Mouse (Mus musculus): ENCODE measurements around the gene Cnih2.

The Cnih2 gene

DNA sequence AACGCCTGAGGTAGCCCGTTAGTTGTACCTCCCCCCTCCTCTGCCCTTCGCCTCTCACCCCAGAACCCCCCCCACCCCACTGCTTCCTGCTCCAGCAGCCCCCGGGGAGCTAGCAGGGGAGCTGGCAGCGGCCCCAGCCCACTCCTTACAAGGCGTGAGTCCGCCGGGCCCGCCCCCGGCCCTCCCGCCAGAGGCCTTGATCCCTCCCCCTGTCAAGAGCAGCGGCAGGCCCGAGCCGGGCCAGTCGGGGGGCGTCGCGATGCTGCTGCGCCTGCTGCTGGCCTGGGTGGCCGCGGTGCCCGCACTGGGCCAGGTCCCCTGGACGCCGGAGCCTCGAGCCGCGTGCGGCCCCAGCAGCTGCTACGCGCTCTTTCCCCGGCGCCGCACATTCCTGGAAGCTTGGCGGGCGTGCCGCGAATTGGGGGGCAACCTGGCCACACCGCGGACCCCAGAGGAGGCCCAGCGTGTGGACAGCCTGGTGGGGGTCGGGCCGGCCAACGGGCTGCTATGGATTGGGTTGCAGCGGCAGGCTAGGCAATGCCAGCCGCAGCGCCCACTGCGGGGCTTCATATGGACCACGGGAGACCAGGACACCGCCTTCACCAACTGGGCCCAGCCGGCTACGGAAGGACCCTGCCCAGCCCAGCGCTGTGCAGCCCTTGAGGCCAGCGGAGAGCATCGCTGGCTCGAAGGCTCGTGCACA lies 30.3 kb downstream of the Cnih2 start, which contains the start of gene Cd248:
Gene Cd248 (plus strand): TSS at position 212 of the 703 bp plus-strand sequence.
- no peak for DNase-seq (ENCODE audit: low spot score)

DNA sequence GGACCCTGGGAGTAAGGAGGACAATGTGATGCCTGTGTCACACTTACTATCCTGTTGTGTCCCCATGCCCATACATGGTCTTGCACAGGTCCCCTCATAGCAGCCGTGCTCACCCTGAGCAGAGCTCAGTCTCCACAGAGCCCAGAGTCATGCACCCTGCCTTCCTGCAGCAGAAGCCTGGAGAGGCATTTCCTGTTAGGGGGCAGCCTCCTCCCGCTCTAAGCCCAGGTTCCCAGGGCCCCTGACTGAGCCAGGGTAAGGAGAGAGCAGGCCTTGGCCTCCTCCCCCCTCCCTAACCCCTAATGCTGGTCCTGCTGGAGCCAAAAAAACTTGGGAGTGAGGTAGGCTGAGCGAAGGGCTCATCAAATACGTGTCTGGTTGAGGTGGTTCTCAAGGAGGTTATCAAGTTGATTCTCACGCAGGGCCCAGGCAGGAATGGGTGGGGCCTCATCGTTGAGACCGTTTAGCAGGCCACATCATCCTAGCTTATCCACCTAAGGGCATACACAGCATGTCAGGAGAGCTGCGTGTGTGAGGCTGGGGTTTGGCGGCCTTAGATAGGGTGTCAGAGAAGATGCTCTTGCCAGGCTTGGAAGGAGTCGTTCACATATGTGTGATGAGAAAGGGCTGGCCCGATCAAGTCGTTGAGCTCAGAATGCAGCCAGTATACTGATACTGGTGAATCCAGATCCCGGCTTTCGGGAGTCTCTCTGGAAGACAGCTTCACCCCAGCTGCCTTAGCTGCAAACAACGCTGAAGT lies 31.1 kb downstream of the Cnih2 start:
- no peak for DNase-seq (ENCODE audit: low spot score)

DNA sequence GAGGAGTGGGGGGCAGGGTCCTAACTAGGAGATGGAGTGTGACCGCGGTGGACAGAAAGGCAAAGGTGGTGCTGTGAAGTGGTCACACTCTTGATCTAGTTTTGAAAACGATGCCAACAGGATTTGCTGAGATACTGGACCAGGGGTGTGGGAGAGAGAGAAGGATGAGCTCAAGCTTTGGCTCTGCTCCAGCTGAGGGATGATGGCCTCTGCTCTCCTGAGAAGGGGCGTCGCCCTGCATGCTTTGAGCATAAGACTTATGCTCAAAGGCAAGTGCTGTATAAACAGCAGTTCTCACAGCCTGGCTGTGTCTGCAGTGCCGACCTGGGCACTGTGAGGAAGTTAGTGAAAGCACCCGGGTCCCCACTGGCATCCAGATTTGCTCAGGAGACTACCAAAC lies 33.2 kb downstream of the Cnih2 start:
- DNase-seq (ENCODE audit: low spot score) = no peak

DNA sequence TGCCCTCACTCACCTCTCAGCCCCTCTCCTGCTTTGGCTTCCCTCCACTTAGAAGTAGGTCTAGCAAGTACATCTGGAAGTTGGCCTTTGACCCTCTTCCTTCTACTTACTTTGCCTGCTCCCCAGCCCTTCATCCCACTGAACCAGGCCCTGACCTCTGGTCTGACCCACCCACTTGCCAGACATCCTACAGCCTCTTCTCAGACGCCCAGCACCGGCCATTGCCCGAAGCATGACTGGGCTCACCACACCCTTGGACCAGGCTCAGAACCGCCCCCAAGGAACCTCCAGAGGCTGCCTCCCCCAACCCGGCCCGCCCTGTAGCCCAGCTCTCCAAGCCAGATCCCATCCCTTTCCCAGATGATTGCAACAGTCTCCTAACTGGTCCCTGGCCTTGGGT lies 35.9 kb downstream of the Cnih2 start:
- DNase-seq (ENCODE audit: low spot score) = no peak

DNA sequence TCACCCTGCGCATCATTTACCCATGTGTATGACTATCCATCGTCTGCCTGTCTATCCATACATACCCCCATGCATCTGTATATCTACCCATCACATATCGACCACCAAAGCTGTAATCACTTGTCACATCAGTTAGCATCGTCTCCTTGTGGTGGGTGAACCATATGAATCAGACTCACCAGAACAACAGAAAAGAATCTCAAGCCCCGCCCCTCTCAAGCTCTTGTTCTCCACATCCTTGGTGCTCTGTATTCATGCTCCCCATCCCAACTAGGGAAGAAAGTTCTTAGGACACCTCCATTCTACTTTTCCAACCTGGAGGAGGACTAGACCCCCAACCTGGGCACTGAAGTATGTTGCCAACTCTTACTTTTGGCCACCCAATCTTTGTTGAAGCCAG lies 36.3 kb downstream of the Cnih2 start:
- no peak for DNase-seq (ENCODE audit: low spot score)

DNA sequence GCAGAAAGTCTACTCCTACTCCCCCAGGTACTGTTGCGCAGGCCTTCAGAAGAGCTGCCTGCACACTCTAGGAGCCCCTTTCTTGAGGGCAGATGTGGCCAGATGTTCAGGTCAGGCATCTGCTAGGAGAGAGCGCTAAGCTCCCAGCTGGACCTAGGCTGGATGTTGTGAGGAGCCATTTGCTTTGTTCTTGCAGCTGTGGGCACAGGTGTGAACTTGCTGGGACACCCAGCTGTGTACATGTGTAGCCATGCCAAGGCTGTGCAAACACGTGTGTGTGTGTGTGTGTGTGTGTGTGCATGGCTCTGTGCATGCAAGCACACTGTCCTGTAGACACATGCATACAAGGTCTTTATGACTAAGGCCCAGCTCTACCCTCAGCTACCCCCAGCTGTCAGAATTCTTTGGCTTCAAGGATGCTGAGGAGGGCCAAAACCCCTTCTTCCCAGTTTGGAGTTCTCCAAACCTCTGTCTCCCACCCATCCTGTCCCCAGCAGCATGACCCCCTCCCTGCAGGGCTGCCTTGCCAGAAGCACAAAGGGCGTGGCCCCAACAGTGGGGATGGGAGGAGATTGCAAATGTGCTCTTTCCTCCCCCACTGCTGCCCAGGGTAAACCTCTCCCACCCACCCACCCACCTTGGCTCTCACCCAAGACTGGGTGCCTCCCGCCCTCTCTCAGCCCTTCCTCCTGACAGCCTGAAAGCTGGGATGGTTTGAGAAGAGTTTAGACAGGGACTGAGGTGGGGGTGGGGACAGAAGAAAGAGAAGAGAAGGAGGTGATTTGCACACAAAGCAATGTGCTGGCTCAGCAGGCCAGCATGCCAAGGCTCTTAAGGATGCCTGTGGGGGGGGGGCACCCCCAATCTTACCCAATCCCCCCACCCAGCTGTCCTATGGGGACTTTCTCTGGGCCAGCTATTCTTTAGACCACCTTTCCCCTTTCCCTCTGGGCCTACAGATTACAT lies 37.7 kb downstream of the Cnih2 start:
- DNase-seq (ENCODE audit: low spot score) = no peak

DNA sequence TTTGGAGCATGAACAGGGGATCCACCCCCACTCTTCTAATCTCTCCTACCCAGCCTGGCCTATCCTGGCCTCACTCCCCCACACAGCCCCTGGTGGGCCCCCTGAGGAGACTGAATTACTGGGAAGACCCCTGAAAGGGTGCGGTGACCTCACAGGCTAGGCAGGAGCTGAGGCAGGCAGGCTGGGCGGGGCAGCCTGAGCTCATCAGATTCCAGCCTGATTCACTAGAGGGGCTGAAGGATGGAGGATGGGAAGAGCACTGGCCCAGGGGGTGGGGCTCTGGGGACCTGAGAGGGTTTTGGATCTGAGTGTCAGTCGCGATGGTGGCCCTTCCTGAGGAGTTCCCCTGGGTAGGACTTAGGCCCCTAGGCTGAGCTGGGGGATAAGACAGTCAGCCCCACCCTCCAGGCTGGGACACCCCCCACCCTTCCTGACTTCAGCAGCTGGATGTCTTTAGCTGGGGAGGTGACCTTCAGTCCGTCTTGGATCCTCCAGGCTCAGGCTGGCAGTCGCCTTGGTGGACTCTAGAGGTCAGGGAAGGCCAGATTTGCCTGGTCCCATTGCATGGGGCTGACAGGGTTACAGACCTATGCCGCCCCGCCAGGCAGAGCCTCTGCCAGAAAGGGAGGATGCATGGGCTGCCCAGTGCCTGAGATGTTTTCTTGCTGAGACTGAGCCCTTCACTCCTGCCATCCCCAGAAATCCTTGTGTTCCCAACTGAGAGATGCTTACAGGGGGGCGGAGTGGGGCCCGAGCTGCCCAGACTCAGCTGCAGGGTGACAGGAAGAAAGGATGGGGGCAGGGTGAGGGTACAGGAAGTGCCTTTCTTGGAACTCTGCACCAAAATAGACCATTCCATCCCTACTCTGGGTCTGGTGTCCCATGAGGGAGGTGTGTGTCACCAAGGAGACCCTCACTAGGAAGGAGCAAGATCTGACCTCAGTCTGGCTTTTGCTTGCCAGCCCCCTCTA lies 39.2 kb downstream of the Cnih2 start:
- DNase-seq (ENCODE audit: low spot score) = no peak

DNA sequence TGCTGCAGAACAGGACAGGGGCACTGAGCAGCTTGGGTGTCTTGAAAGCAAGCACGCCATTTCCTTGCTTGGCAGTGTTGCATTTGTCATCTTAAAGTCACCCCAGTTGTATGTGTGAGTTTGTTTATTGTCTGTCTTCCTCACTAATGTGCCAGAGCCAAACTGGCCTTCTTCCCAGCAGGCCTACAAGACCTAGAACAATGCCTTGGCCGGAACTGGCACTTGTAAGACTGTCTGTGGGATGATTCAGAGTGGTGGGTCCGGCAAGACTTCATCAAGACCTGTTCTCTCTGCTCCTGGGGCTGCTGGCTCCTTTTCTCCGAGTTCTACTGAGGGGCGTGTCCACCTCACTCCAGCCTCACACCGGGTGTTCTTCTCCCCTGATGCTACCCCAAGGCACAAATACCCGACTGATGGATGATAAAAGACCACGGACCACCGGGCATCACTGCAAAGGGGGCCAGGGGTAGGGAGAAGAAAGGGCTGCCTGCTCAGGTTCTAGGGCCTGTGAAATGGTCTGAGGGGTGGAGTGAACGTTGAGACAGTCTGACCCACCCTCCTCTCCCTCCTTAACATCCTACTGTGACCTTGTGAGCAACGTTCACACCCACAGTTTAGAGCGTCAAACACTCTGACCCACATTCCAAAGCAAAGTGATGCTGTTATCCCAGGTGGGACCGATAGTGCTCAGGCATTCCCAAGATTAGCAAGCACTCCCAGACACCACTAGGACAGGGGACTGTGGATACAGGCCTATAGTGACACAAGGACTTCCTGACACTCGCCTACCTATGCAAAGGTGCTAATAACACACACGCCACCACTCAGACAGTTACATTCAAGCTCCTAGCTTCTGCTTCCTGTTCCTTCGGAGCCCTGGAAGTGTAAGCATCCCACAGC lies 40.2 kb downstream of the Cnih2 start:
- no peak for DNase-seq (ENCODE audit: low spot score)

DNA sequence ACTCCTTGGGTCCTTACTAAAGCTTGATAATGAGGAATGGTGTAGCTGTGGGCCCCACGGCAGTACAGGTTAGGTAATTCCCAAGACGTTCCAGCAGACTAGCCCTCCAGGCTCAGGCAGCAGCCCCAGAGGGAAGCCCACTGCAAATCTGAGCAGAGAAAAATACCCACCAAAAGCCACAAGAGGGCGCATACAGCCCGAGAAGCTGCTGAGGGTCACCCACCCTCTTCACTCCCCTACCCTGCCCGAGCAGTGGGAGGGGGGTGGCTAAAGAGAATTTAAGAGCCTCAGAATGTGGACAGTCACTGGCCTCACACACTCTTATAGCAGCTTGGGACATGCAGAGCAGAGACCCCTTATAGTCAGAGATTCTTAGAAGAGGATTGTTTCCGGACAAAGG lies 42.1 kb downstream of the Cnih2 start:
- no peak for DNase-seq (ENCODE audit: low spot score)

DNA sequence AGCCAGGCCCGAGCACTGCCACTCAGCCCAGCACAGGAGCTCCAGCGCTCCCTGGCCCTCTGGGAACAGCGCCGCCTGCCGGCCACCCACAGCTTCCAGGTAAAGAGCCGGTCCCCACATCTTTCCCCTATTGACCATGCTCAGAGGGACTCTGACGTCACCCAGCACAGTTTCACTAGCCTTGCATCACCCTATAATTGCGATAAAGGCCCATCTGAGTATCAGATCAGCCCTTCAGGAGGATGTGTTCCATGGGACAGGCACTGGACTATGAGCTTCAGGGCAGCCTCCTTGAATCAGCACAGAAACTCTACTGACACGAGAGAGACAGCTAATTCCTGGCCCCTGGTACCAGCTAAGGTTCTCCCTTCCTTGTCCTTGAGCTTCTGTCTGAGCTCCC lies 44.4 kb downstream of the Cnih2 start:
- DNase-seq (ENCODE audit: low spot score) = no peak

DNA sequence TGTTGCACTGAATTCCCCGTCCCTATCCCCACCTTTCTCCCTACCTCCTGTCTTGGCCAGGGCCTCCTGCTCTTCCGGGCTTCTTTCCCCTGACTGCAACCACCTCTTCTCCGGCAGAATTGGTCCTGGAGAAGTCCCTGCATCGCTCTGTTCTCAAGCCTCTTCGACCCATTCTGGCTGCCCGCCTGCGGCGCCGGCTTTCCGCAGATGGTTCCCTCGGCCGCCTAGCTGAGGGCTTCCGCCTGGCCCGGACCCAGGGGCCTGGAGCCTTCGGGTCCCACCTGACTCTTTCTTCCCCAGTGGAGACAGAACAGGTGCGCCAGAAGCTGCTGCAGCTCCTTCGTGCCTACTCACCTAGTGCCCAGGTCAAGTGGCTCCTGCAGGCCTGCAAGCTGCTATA lies 45.5 kb downstream of the Cnih2 start:
- DNase-seq (ENCODE audit: low spot score) = no peak

DNA sequence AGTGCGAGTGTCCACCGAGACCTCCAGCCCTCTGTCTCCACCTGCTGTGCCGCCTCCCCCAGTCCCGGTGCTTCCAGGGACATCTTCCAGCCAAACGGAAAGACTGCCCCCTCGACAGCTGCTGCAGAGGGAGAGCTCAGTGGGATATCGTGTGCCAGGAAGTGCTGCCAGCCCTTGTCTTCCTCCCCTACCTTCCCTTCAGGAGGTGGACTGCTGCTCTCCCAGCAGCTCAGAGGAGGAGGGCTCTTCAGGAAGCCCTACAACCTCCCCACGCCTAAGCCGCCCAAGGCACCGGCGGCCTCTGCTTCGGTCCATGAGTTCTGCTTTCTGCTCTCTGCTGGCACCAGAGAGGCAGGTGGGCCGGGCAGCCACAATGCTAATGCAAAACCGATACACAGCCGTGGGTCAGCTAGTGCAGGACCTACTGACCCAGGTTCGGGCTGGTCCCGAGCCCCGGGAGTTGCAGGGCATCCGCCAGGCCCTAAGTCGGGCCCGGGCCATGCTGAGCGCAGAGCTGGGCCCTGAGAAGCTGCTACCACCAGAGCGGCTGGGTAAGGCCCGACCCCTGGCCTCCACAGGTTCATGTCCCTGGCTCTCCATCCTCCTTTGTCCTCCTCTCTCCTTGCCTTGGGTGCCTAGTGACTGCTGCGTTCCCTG lies 46.0 kb downstream of the Cnih2 start:
- DNase-seq (ENCODE audit: low spot score) = no peak

DNA sequence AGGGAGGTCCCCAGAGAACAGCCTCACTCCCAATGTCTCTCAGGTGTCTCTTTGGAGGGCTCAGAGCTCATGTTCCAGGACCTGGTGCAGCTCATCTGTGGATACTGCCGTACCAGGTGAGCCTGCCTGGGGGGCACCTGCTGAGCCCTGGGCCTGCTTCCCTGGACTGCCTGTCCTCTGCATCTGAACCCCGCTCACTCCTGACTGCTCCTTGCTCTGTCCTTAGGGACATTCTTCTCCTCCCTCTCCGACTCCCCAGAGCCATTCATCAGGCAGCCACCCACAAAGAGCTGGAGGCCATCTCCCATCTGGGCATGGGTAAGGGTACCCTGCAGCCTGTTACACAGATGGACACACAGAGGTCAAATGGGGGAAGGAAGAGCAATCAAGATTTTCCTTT lies 46.8 kb downstream of the Cnih2 start:
- no peak for DNase-seq (ENCODE audit: low spot score)

DNA sequence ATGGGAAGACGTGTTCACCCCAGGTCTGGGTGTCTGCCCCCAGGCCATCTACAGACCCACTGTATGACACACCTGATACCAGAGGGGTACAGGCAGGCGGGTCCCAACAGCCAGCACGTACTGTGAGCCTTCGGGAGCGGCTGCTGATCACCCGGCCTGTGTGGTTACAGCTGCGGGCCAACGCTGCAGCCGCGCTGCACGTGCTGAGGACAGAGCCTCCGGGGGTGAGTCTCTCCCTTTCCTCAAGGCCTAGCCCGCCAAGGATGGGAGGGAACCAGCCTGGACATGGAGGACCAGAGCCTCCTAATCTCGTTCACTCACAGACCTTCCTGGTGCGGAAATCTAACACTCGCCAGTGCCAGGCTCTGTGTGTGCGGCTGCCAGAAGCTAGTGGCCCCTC lies 47.3 kb downstream of the Cnih2 start:
- no peak for DNase-seq (ENCODE audit: low spot score)

DNA sequence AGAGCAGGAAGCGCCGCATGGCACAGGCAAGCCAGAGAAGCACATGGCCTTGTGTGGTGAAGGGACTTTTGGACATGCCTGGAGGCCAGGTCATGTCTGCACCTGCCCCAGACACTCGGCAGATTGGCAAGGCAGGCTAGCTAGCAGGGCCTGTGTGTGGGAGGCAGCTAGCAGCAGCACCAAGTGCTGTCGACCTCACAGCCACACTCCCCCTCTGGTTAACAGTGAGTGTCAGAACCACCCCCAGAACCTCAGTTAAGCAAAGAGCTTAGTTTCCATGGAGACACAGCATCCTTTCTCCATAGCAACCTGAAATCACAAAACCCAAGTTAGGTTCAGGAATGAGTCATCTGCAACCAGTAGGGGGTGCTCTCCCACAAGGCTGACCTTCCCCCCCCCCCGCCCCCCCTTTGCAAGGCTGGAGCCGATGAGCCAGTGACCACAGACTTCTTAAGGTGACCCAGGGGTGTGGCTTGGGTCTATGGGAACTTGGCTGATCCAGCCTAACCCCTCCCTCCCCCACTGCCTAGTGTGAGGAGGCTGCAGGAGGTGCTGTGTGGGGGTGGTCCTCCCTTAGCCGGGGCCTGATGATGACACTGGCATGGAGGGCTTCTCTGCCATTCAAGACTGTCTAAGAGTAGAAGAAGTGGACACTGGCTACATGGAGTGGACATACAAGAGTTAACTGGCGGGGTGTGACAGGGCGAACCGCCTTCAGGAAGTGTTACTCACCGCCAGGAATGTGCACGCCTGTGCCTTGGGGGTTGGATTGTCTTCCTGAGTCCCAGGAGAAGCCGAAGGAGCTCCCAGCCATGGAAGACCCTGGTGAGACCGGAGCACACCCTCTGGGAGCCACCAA lies 48.0 kb downstream of the Cnih2 start, which contains the start of gene Rin1:
Gene Rin1 (plus strand): TSS at position 435 of the 859 bp plus-strand sequence.
- DNase-seq (ENCODE audit: low spot score) = no peak

DNA sequence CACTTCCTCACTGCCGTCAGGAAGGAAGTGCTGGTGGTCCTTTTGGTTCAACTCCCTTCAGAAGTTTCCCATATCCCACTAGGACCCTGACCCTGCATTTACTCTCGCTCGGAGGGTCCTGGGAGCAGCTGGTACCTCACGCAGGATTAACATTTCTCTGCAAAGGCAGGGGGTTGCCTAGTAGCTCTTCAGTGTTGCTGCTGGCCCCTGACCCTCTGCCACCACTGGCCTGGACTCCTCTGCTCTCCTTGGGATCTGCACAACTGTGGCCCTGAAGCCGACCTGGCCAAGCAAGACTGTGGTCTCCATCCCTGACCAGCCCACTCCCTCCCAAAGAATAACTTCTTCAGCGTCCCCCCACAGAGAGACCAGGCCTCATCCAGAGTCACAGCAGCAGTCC lies 49.0 kb downstream of the Cnih2 start:
- DNase-seq (ENCODE audit: low spot score) = no peak

DNA sequence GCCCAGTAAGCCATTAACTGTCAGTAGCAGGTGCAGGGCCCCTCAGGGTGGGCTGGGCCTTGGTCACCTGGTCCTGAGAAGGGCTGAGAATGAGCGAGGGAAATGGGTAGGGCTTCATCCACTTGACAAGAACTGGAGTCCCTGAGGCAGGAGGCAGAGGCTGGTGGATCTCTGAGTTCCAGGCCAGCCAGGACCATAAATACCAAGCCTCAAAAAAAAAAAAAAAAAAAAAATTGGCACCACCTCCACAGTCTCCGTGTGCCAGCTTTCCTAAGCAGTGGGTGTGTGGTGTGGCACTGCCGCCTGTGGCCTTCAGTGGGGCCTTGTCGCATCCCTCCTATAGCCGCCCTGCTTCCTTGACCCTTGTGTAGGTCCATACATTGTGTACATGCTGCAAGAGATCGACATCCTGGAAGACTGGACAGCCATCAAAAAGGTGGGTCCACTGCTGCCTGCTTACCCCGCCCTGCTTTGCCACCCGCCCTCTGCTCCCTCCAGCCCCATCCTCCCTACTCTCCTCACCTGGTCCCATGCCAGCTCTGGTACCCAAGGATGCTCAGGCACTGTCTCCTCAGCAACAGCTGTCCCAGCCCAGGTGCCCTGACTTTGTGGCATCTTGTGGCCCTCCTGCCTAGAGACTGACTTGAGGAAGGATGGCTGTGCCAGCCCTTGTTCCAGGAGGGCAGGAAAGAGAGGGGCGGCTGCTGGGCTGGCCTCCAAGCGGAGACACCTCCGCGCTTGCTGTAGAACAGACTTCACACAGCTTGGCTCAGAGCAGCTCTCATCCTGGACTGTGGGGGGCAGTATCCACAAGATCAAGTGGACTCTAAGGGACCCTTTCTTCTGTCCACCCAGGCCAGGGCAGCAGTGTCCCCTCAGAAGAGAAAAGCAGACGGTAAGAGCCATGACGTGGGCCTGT lies 49.9 kb downstream of the Cnih2 start:
- no peak for DNase-seq (ENCODE audit: low spot score)

DNA sequence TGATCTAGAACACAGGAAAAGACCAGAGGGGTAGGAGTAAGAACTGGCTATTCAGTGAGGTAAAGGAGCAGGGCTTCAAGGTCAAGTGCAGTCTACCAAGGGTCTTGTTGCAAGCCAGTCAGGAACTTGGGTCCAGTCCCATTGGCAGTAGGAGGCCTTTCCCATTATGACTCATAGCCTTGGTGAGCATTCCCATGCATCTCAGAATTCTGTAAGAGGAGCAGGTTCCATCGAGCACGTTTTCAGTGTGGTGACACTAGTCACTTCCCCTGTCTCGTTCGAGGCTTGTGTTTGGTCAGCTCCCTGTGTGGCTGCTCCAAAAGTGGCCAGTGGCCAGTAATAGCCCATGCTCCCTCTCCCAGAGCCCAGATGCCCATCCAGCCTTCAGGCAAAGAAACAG lies 52.8 kb downstream of the Cnih2 start:
- no peak for DNase-seq (ENCODE audit: low spot score)

All from layer of hippocampus, adult 9-10 months (tissue).